Mouse (Mus musculus) small intestine, adult 2 months (tissue): ENCODE results near the gene Lin54.

Experiments used
- CTCF ChIP-seq: fragments of 200-500 bp; IDR thresholded peaks from 2 replicates; pipeline ENCODE4 v1.5.1; 2012; ENCODE audit warnings: low read depth, mild to moderate bottlenecking, control low read depth, inconsistent platforms, low read length, moderate library complexity, mixed read lengths; ENCODE audit not compliant: insufficient replicate concordance, insufficient read length; ENCODE audit errors: extremely low read depth
- POLR2A ChIP-seq: fragments of 200-500 bp; IDR thresholded peaks from 2 replicates; pipeline ENCODE4 v1.6.1; 2012; ENCODE audit warnings: low read depth, mild to moderate bottlenecking, control low read depth, inconsistent platforms, low read length, moderate library complexity

DNA sequence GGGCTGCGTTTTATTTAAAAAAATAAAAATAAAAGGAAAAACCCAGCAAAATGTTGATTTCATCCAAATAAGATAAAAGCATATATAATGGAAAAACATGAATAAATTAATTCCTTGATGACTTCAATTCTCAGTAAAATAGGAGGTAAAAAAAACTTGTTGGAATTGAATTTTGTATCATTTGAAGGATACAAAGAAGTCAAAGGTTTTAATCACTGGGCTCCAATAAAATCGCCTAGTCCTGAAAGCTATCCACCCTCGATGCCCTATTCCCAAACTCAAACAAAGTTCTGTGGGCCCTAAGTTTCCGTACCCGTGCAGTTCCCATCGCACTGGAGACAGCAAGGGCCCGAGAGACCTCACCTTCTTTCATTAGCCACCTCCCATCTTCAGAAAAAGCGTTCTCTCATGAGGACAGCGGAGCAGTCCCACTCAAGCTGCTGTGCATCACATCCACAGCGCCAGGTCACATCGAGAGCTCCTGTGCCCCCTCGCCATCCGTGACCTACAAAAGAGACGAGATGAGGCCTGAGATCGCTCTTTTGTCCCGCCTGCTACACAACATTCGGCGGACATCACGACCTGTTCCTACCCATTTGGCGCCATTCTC, 71.6 kb downstream of the Lin54 start:
- TF ChIP-seq POLR2A: no peak
- TF ChIP-seq CTCF: no peak
